Mouse (Mus musculus): ENCODE results near the gene Wdr46. TPM values are rescaled to one million over a fixed set of nuclear protein-coding genes. Genes with fewer than 3 reads are reported as not detected.

Gene Wdr46
- polyA plus RNA-seq, 1 experiment from 2014 or later: 67.0 TPM

- Histone ChIP-seq H3K27ac (ENCODE audit: low read depth, low read length) (peak within 1 kb of the TSS; percentile 78), H3K4me3 (ENCODE audit: low read depth, low read length) (peak within 1 kb of the TSS; percentile 66), H3K27me3 (replicated peaks; ENCODE audit: control insufficient read depth, insufficient read depth, low read length) (no peaks in the 10 kb centered on the region), H3K4me1 (replicated peaks; ENCODE audit: control insufficient read depth, insufficient read depth, low read length) (peaks cover 28% of the 10 kb centered on the region), H3K4me2 (peak within 1 kb of the TSS; percentile 76), H3K36me3 (ENCODE audit: control insufficient read depth, insufficient read depth, low read length) (peaks cover 50% of the 10 kb centered on the region), H3K9ac (ENCODE audit: low read depth, low read length) (peak within 1 kb of the TSS; percentile 60), H3K9me3 (ENCODE audit: control insufficient read depth, low read length) (0 out of 2 replicates have a peak, but pooled peaks cover 2% of the 10 kb centered on the region)
- DNase-seq (ENCODE audit: low spot score) (peak; percentile 92), ATAC-seq (replicated peaks; ENCODE audit: low FRiP score) (peak; percentile 85)
- under 1% methylated on average over 34 of the region's 34 CpGs for WGBS
Observed at GRCm38 (mm10) chr17:33915671-33916250, 24.7 kb upstream of the Wdr46 start, which contains the start of the genes Tapbp and Zbtb22. Tapbp (plus strand) TSS chr17:33915899. Zbtb22 (plus strand) TSS chr17:33915904.

DNA sequence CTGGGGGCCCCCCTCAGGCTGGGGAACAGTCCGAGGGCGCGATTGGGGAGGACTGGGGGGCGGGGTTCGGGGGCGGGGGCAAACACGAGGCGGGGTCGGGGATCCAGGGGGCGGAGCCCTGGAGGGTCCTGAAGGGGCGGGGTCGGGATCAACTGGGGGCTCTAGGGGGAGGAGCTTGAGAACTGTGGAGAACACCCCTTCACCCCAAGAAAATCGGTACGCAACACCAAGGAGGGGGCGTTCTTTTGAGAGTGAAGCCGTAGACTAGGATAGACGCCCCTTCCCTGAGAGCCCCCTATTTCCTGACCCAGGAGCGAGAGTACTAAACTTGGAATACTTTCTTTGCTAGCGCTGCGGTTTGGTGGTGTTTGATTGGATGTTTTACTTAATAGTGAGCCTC is 24.2 kb upstream of the Wdr46 start:
- Histone ChIP-seq H3K4me1 (replicated peaks; ENCODE audit: control insufficient read depth, insufficient read depth, low read length) (peaks cover 32% of the 10 kb centered on the region), H3K9me3 (ENCODE audit: control insufficient read depth, low read length) (0 out of 2 replicates have a peak, but pooled peaks cover 2% of the 10 kb centered on the region), H3K27ac (ENCODE audit: low read depth, low read length) (peak overlapping the region; percentile 78), H3K4me3 (ENCODE audit: low read depth, low read length) (peak overlapping the region; percentile 66), H3K36me3 (ENCODE audit: control insufficient read depth, insufficient read depth, low read length) (peaks cover 46% of the 10 kb centered on the region), H3K9ac (ENCODE audit: low read depth, low read length) (peak overlapping the region; percentile 60), H3K27me3 (replicated peaks; ENCODE audit: control insufficient read depth, insufficient read depth, low read length) (no peaks in the 10 kb centered on the region), H3K4me2 (peak overlapping the region; percentile 76)
- WGBS: 2% methylated on average over 18 of the region's 20 CpGs
- DNase-seq (ENCODE audit: low spot score) (no peak), ATAC-seq (replicated peaks; ENCODE audit: low FRiP score) (0 out of 2 replicates have a peak, but pooled peaks have one; percentile 3)

DNA sequence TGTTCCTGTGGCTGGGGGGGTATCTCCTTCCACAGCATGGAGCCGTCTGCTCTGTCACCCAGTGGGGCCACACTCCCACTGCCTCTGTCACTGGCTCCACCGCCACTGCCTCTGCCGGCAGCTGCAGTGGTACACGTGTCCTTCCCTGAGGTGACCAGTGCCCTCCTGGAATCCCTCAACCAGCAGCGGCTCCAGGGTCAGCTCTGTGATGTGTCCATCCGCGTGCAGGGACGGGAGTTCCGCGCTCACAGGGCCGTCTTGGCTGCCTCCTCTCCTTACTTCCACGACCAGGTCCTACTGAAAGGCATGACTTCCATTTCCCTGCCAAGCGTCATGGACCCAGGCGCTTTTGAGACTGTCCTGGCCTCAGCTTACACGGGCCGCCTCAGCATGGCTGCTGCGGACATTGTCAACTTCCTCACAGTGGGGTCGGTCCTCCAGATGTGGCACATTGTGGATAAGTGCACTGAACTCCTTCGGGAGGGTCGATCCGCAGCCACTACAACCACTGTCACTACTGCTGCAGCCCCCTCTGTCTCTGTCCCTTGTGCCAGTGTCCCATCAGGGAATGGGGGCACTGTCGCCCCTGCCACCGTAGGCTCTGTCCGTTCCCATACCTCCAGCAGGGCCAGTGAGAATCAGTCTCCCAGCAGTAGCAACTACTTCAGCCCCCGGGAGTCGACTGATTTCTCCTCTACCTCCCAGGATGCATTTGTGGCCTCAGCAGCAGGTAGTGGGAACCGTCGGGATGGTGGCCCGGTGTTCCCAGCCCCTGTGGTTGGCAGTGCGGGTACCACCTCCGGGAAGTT is 23.4 kb upstream of the Wdr46 start:
- Histone ChIP-seq H3K27ac (ENCODE audit: low read depth, low read length) (peak overlapping the region; percentile 1), H3K27me3 (replicated peaks; ENCODE audit: control insufficient read depth, insufficient read depth, low read length) (no peaks in the 10 kb centered on the region), H3K4me1 (replicated peaks; ENCODE audit: control insufficient read depth, insufficient read depth, low read length) (peaks cover 32% of the 10 kb centered on the region), H3K4me3 (ENCODE audit: low read depth, low read length) (peak overlapping the region; percentile 66), H3K4me2 (peak overlapping the region; percentile 76), H3K9me3 (ENCODE audit: control insufficient read depth, low read length) (0 out of 2 replicates have a peak, but pooled peaks cover 2% of the 10 kb centered on the region), H3K36me3 (ENCODE audit: control insufficient read depth, insufficient read depth, low read length) (peaks cover 38% of the 10 kb centered on the region), H3K9ac (ENCODE audit: low read depth, low read length) (peak overlapping the region; percentile 60)
- DNase-seq (ENCODE audit: low spot score) (no peak), ATAC-seq (replicated peaks; ENCODE audit: low FRiP score) (no peak)
- 82% methylated on average over 31 of the region's 31 CpGs for WGBS

GRCm38 (mm10) chr17:33917656-33918292 is 22.7 kb upstream of the Wdr46 start:
- DNase-seq (ENCODE audit: low spot score): no peak
- H3K27me3 ChIP-seq (replicated peaks; ENCODE audit: control insufficient read depth, insufficient read depth, low read length): no peaks in the 10 kb centered on the region
- peak overlapping the region; percentile 100 for H3K4me2 ChIP-seq
- peak overlapping the region; percentile 32; the same call in 1 of the 2 replicates for H3K27ac ChIP-seq (ENCODE audit: low read depth, low read length)
- peaks cover 32% of the 10 kb centered on the region for H3K4me1 ChIP-seq (replicated peaks; ENCODE audit: control insufficient read depth, insufficient read depth, low read length)
- H3K4me3 ChIP-seq (ENCODE audit: low read depth, low read length): peak overlapping the region; percentile 66
- no peak for ATAC-seq (replicated peaks; ENCODE audit: low FRiP score)
- 80% methylated on average over 18 of the region's 18 CpGs for WGBS
- 0 out of 2 replicates have a peak, but pooled peaks cover 2% of the 10 kb centered on the region for H3K9me3 ChIP-seq (ENCODE audit: control insufficient read depth, low read length)
- H3K9ac ChIP-seq (ENCODE audit: low read depth, low read length): 0 out of 2 replicates have a peak overlapping the region, but pooled peaks have one; percentile 25
- H3K36me3 ChIP-seq (ENCODE audit: control insufficient read depth, insufficient read depth, low read length): peaks cover 32% of the 10 kb centered on the region

DNA sequence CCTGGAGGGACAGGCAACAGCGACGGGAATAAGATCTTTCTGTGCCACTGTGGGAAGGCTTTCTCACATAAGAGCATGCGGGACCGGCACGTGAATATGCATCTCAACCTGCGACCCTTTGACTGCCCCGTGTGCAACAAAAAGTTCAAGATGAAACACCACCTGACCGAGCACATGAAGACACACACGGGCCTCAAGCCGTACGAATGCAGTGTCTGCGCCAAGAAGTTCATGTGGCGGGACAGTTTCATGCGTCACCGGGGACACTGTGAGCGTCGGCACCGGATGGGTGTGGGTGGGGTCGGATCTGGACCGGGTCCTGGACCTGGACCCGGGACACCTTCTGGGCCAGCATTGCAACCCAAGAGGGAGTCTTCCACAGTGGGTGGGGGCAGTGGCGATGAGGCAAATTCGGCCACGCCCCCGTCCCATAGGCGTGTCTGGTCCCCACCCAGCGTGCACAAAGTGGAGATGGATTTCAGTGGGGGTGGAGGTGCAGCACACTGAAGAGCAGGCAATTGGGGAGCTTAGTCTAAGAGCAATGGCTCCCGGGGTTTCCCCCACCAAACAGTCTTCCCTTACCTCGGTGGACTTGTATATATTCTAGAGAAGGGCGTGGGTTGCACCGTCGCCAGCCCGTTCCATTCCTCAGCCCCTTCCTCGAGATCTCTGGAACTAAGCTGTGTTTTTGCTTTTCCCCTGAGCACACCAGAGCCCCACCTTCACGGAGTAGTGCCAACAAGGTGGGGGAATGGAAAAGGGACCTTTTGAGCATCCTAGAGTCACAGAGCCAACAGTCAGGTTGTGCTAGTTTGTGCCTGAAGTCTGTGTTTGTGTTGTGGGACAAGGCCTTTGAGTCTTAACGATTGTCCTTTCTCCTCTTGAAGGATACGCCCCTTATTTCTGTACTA is 21.9 kb upstream of the Wdr46 start:
- WGBS: 52% methylated on average over 37 of the region's 37 CpGs
- Histone ChIP-seq H3K4me2 (peak overlapping the region; percentile 100), H3K4me3 (ENCODE audit: low read depth, low read length) (peak overlapping the region; percentile 83), H3K27me3 (replicated peaks; ENCODE audit: control insufficient read depth, insufficient read depth, low read length) (no peaks in the 10 kb centered on the region), H3K36me3 (ENCODE audit: control insufficient read depth, insufficient read depth, low read length) (peaks cover 27% of the 10 kb centered on the region), H3K9me3 (ENCODE audit: control insufficient read depth, low read length) (0 out of 2 replicates have a peak, but pooled peaks cover 2% of the 10 kb centered on the region), H3K27ac (ENCODE audit: low read depth, low read length) (peak overlapping the region; percentile 91), H3K4me1 (replicated peaks; ENCODE audit: control insufficient read depth, insufficient read depth, low read length) (peaks cover 33% of the 10 kb centered on the region), H3K9ac (ENCODE audit: low read depth, low read length) (peak overlapping the region; percentile 86)
- DNase-seq (ENCODE audit: low spot score): no peak
- peak; percentile 1; the same call in 1 of the 2 replicates for ATAC-seq (replicated peaks; ENCODE audit: low FRiP score)

GRCm38 (mm10) chr17:33919351-33920281 is 20.8 kb upstream of the Wdr46 start:
- ATAC-seq (replicated peaks; ENCODE audit: low FRiP score) (peak; percentile 72), DNase-seq (ENCODE audit: low spot score) (peak; percentile 83)
- peak overlapping the region; percentile 91 for H3K27ac ChIP-seq (ENCODE audit: low read depth, low read length)
- peaks cover 38% of the 10 kb centered on the region for H3K4me1 ChIP-seq (replicated peaks; ENCODE audit: control insufficient read depth, insufficient read depth, low read length)
- H3K4me3 ChIP-seq (ENCODE audit: low read depth, low read length): peak overlapping the region; percentile 83
- under 1% methylated on average over 52 of the region's 52 CpGs for WGBS
- H3K36me3 ChIP-seq (ENCODE audit: control insufficient read depth, insufficient read depth, low read length): peaks cover 16% of the 10 kb centered on the region
- no peaks in the 10 kb centered on the region for H3K27me3 ChIP-seq (replicated peaks; ENCODE audit: control insufficient read depth, insufficient read depth, low read length)
- H3K4me2 ChIP-seq: peak overlapping the region; percentile 100
- 0 out of 2 replicates have a peak, but pooled peaks cover 2% of the 10 kb centered on the region for H3K9me3 ChIP-seq (ENCODE audit: control insufficient read depth, low read length)
- peak overlapping the region; percentile 86 for H3K9ac ChIP-seq (ENCODE audit: low read depth, low read length)
